Mouse (Mus musculus): ENCODE results near the gene Castor1. TPM values are rescaled to one million over a fixed set of nuclear protein-coding genes. Genes with fewer than 3 reads are reported as not detected.

The Castor1 gene
- total RNA-seq, 2 experiments from 2014 or later, result 8.3 to 11.4 TPM

GRCm38 (mm10) chr11:4256846-4257607 is 39.0 kb downstream of the Castor1 start, which contains the start of gene Lif:
Lif (plus strand) TSS chr11:4257557.
- intact Hi-C loops (cut with DNase I), result no loop called here

GRCm38 (mm10) chr11:4257756-4258155 is 39.7 kb downstream of the Castor1 start:
- intact Hi-C loops (cut with DNase I), result loop anchor here (1.0 kb wide), 2 partner anchors 37 to 165 kb away; no protein-coding TSS in a partner anchor

More at GRCm38 (mm10) chr11:4256846-4257607, 39.0 kb downstream of the Castor1 start, which contains the start of gene Lif:
- DNase-seq, result no peak

GRCm38 (mm10) chr11:4258657-4259082 is 40.6 kb downstream of the Castor1 start:
- intact Hi-C loops (cut with DNase I), result loop anchor here (1.0 kb wide), 2 partner anchors 38 to 164 kb away; no protein-coding TSS in a partner anchor
- peak; percentile 88 to 92 for DNase-seq

More at GRCm38 (mm10) chr11:4257756-4258155, 39.7 kb downstream of the Castor1 start:
- no peak for DNase-seq

GRCm38 (mm10) chr11:4260463-4261187 is 42.6 kb downstream of the Castor1 start:
- peak; percentile 54 to 75 for DNase-seq
- intact Hi-C loops (cut with DNase I), result no loop called here

GRCm38 (mm10) chr11:4261188-4261494 is 43.1 kb downstream of the Castor1 start:
- intact Hi-C loops (cut with DNase I), result no loop called here
- DNase-seq, result peak; percentile 57 to 78

- DNase-seq, result peak; percentile 35 to 74
- intact Hi-C loops (cut with DNase I), result no loop called here
Measured at GRCm38 (mm10) chr11:4261969-4262368, 43.9 kb downstream of the Castor1 start.

- no peak for DNase-seq
- intact Hi-C loops (cut with DNase I), result no loop called here
Measured at GRCm38 (mm10) chr11:4262847-4263246, 44.8 kb downstream of the Castor1 start.

- DNase-seq, result no peak
- intact Hi-C loops (cut with DNase I), result no loop called here
Measured at GRCm38 (mm10) chr11:4263296-4263695, 45.3 kb downstream of the Castor1 start.

GRCm38 (mm10) chr11:4264066-4264465 is 46.0 kb downstream of the Castor1 start:
- DNase-seq, result peak; percentile 65 to 75
- intact Hi-C loops (cut with DNase I), result loop anchor here (2.0 kb wide), 1 partner anchor 39 kb away; no protein-coding TSS in a partner anchor

GRCm38 (mm10) chr11:4266271-4267201 is 48.5 kb downstream of the Castor1 start:
- intact Hi-C loops (cut with DNase I), result no loop called here
- peak; percentile 76 to 78 for DNase-seq

- intact Hi-C loops (cut with DNase I), result no loop called here
- no peak for DNase-seq
Measured at GRCm38 (mm10) chr11:4267202-4267578, 49.2 kb downstream of the Castor1 start.

GRCm38 (mm10) chr11:4268500-4268899 is 50.5 kb downstream of the Castor1 start:
- intact Hi-C loops (cut with DNase I), result no loop called here

GRCm38 (mm10) chr11:4270744-4271459 is 52.9 kb downstream of the Castor1 start:
- intact Hi-C loops (cut with DNase I), result no loop called here
- DNase-seq, result peak; percentile 49 to 57

More at GRCm38 (mm10) chr11:4268500-4268899, 50.5 kb downstream of the Castor1 start:
- no peak for DNase-seq

GRCm38 (mm10) chr11:4271544-4271943 is 53.5 kb downstream of the Castor1 start:
- intact Hi-C loops (cut with DNase I), result no loop called here
- no peak for DNase-seq

Other genes starting within 250 kb of the Castor1 start
- not detected for gene 4930556J24Rik, start 241.4 kb upstream of the Castor1 start, total RNA-seq (2021)
- gene Gal3st1, start 234.6 kb upstream of the Castor1 start, total RNA-seq (2021), result under 1 TPM; 0.32 to 0.33 TPM
- gene Sec14l4, start 186.8 kb upstream of the Castor1 start, total RNA-seq (2021), result under 1 TPM; 0.20 to 0.50 TPM
- gene Sec14l3, start 153.4 kb upstream of the Castor1 start, total RNA-seq (2021), result 1 to 10 TPM in 1 of 2 experiments, not detected in 1; 6.0 TPM
- gene Mtfp1, start 122.8 kb upstream of the Castor1 start, total RNA-seq (2021), result 100 to 1,000 TPM; 108 to 124 TPM
- gene Sec14l2, start 94.8 kb upstream of the Castor1 start, total RNA-seq (2021), result 1 to 10 TPM; 1.2 TPM
- 10 to 100 TPM; 14.2 to 20.6 TPM for gene Rnf215, start 83.0 kb upstream of the Castor1 start, total RNA-seq (2021)
- gene Ccdc157, start 57.9 kb upstream of the Castor1 start, total RNA-seq (2021), result 1 to 10 TPM; 5.6 to 7.4 TPM
- 10 to 100 TPM; 38.4 to 46.7 TPM for gene Sf3a1, start 57.9 kb upstream of the Castor1 start, total RNA-seq (2021)
- gene Tbc1d10a, start 31.4 kb upstream of the Castor1 start, total RNA-seq (2021), result 10 to 100 TPM; 14.5 to 14.7 TPM
- under 1 TPM in 1 of 2 experiments, not detected in 1; 0.10 TPM for gene Osm, start 18.2 kb downstream of the Castor1 start, total RNA-seq (2021)
- gene Lif, start 39.3 kb downstream of the Castor1 start, total RNA-seq (2021), result under 1 TPM; 0.14 to 0.37 TPM
- gene Hormad2, start 222.9 kb downstream of the Castor1 start, total RNA-seq (2021), result not detected

Data from heart, postnatal 14 days (tissue).